Mouse (Mus musculus): ENCODE measurements around the gene Dync1h1. TPM values are rescaled to one million over a fixed set of nuclear protein-coding genes. Genes with fewer than 3 reads are reported as not detected.
A peak's percentile ranks its signal among the peaks of the same experiment; 100 is the strongest.
"Not testable (repeated sequence)": the region's sequence is repeated elsewhere in the genome, so short reads cannot be mapped to it uniquely, and the experiment has no call there.

Gene Dync1h1
- total RNA-seq, 4 experiments from 2014 or later, result 273 to 309 (median 284) TPM

DNA sequence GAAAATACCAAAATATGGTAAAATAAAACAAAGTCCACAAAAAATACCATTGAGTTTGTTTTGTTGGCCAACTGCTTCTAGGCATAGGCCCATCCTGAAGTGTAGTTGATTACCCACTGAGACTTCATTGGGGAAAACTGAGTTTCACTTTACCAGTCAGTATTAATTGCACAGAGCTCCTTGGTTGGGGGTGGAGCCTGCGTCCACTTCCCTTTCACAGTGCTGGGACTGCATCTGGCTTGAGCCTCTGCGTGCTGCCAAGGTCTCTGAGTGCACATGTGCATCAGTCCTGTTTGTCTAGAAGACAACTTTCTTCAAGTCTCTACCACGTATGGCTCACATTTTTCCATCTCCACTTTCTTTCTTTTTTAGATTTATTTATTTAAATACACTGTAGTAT is 4.9 kb downstream of the Dync1h1 start:
- DNase-seq (ENCODE audit: low spot score in 2 of 2), result no peak

DNA sequence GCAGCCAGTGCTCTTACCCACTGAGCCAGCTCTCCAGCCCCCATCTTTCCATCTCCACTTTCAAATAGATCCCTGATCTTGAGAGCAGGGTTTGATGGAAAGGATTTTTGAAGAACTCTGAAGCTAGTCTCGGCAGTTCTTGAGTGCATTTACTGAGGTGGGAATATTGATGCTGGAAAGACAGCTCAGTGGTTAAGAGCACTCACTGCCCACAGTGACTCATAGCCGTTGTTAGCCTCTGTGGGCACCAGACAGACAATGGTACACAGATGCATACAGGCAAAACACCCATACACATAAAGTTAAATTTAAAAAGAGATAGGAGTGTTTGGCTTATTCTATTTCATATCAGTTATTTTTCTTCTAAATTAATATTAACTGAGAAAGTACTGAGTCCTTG is 5.4 kb downstream of the Dync1h1 start:
- no peak for DNase-seq (ENCODE audit: low spot score in 2 of 2)

DNA sequence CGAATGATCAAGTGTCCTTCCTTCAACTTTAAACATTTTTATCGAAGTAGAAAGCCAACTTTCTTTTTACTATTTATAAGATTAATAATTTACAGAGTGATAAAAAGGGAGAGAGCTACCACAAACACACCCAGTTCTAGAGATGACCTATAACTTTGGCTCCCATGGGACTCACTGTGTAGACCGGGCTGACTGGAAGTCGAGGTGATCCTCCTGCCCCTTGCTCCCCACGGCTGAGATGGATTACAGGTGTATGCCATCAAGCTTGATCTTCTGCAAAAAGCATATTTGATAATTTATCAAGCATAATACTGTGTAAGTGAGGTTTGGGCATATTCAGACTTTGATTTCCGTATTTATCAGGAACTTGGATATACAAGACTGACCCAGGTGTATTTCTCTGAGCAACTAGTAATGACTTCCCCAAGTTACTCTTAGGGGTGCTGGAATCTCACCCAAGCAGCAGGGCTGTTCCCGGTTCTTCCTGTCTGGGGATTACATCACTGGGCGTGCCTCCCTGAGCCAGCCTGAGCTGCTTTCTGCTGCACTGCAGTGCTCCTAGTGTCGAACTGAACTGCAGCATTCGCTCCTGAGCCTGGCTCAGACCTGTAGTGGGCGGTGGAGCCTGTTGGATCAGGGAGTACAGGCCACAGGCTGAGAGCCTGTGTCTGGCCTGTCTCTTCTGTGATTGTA is 7.4 kb downstream of the Dync1h1 start:
- DNase-seq (ENCODE audit: low spot score in 2 of 2), result peak; percentile 44

DNA sequence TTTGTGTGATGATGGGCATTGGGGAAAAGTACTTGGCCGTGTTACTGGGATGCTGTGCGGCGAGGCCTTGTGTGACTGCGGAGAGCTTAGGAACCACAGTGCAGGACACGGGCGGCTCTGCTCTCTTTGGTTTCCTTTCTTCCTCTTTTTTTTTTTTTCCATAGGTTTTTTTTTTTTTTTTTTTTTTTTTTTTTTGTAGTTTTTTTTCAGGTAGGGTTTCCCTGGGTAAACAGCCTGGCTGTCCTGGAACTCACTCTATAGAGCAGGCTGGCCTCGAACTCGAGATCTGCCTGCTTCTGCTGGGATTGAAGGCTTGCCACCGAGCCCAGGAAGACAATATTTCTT is 7.9 kb downstream of the Dync1h1 start:
- DNase-seq (ENCODE audit: low spot score in 2 of 2), result no peak

DNA sequence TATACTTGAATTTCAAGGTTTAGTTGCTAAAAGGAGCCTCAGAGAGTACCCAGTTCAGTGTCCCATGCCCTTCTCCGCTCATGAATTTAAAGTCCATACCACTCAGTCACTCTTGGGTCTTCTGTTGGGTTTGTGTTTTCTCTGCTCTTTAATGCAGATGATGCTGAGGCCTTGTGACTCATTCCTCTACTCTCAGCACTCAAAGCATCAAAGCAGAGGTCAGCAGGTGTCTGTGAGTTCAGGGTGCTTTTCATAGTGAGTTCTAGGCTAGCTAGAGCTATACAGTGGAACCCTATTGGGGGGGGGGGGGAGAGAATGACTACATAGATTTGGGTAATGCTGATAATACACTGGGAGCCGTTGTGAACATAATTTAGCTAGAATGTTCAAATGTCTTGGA is 9.5 kb downstream of the Dync1h1 start:
- DNase-seq (ENCODE audit: low spot score in 2 of 2), result no peak

DNA sequence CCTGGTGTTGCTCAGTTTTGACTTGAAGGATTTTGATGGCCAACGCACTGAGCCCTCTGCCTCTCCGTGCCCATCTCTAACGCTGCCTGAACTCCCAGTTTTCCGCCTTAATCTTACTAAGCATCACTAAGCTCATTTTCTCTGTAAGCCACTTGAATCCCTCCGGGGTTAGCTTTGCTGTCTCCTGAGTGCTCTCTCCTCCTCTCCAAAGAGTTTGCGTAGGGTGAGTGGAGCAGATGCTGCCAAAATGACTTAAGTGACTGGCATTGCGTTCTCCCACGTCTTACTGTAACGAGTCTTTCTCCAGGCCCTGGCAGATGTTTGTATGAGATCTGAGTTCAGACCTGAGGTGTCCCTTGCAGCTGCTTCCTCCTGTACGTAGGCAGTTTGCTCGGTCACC is 28.8 kb downstream of the Dync1h1 start:
- DNase-seq (ENCODE audit: low spot score in 2 of 2), result no peak

DNA sequence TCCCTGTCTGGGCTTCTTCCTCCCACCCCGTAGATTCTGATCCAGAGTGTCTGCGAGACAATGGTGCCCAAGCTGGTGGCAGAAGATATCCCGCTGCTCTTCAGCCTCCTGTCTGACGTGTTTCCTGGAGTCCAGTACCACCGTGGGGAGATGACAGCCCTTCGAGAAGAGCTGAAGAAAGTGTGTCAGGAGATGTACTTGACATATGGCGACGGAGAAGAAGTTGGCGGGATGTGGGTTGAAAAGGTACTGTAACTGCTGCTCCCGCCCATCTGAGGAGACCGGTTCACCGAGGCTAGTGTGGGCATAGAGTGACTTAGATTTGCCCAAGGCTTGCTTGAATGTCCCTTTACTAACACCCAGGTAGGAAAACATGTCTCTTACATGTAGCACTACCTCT is 35.0 kb downstream of the Dync1h1 start:
- no peak for DNase-seq (ENCODE audit: low spot score in 2 of 2)

DNA sequence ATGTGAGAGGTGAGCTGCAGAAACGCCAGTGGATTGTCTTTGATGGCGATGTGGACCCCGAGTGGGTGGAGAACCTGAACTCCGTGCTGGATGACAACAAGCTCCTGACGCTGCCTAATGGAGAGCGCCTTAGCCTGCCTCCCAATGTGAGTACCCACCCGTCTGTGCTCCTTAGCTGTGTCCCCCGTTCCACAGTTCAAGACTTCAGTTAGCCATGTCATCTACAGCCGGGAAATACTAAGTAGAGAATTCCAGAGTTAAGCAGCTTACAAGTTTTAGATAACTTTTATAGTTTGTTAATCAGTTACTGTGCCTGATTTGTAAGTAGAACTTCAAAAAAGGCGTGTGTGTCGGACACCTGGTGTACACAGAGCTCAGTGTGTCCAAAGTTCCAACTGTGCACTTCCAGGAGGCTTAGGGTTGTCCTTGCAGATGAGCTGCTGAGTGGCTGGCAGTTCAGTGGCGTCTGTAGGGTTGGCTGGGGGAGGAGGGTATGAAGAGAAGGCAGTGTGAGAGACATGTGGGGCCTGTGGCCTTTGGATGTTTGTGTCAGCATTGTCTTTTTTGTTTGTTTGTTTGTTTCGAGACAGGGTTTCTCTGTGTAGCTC is 36.4 kb downstream of the Dync1h1 start:
- DNase-seq (ENCODE audit: low spot score in 2 of 2), result no peak

DNA sequence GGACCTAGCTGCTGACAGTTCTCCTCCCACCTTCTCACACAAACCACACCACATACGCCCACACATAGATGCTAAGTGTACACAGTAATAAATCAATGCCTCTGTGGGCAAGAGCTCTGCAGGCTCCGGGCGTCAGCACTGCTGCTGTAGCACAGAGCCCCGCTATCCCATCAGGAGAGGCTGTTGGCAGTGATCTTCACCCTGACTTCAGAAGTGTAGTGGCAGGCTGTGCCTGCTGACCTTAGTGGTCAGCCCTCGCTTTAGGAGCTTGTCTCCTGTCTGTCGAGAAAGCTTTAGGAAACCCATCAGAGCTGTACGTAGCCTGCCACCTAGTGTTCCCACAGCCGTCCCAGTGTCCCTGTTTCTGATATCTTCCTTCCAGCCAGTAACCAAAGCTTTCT is 49.0 kb downstream of the Dync1h1 start:
- peak in 1 of 2 experiments; percentile 38 for DNase-seq (ENCODE audit: low spot score in 2 of 2)

DNA sequence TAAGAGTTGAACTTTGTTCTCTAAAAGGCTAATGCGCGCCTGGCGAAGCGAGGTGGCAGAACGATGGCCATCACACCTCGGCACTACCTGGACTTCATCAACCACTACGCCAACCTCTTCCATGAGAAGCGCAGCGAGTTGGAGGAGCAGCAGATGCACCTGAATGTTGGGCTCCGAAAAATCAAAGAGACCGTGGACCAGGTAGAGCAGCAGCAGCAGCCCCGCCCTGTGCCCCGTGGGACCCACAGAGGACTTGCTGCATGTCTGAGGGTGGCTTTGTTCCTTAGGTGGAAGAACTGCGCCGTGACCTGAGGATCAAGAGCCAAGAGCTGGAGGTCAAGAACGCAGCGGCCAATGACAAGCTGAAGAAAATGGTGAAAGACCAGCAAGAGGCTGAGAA is 50.2 kb downstream of the Dync1h1 start:
- no peak for DNase-seq (ENCODE audit: low spot score in 2 of 2)

DNA sequence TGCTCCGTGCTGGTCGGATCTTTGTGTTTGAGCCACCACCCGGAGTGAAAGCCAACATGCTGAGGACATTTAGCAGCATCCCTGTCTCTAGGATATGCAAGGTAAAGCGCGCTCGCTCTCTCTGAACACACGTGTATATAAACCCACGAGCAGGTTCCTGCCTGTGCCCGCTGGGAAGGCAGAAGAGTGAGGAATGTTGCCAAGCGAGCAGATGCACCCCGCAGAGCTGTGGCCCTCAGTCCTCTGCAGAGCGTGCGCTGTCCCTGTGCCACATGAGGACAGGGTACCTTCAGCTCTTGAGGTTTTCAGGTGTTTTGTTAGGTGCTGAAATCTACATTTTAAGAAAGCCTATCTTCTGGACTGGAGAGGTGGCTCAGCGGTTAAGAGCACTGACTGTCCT is 60.5 kb downstream of the Dync1h1 start:
- no peak for DNase-seq (ENCODE audit: low spot score in 2 of 2)

DNA sequence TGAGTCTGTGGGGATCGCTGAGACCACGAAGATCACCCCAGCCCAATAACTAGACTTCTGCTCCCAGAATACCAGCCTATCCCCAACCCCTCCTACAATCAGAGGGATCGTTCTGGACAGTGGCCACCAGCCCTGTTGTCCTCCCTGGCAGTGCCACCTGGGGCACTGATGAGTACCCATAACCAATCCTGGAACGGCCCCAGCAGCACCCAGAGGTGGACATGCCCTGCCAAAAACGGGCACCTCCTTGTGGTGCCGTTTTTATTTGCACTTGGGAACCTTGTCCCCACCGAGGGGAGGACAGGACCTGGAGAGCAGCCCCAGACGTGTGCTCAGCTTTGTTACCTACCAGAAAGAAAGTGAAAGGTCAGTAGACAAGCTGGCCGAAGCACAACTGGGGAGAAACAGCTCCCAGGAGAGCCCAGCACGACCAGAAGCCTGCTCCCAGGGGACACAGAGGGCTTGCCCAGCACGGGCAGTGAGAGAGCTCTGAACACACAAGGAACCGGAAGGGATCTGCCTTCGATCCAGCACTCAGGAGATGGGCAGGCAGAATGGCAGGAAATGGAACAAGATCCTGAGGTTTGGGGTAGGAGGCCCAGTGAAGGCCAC is 66.3 kb downstream of the Dync1h1 start:
- no peak for DNase-seq (ENCODE audit: low spot score in 2 of 2)

DNA sequence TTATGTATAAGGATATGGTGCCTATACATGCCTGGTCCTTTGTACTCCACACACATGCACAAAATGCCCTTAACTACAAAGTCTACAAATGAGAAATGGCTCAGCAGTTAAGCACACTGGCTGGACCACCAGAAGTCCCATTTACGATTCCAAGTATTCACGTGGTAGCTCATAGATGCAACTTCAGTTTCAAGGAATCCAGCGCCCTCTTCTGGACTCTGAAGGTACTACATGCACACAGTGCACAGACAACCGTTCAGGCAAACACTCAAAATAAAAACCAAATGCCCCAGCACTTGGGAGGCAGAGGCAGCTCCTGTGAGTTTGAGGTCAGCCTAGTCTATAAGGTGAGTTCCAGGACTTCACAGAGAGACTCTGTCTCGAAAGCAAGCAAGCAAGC is 73.0 kb downstream of the Dync1h1 start:
- no peak for DNase-seq (ENCODE audit: low spot score in 2 of 2)

DNA sequence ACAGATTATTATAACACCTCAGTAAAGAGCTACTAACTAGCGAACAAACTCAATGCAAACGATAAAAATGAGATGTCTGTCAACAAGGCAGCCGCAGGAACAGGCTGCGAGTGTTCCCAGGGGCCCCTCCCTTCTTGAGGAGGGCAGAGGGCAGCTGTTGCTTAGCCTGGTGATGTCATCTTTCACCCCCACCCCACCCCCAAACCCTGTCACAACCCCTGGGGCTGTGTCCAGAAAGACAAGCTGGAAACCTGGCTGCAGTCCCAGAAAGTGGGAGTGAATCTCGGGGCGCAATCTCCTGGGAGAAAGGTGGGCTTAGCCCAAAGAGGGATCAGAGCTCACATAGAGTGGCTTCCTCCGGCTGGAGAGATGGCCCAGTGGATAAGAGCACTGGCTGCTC is 79.9 kb downstream of the Dync1h1 start:
- no peak for DNase-seq (ENCODE audit: low spot score in 2 of 2)

DNA sequence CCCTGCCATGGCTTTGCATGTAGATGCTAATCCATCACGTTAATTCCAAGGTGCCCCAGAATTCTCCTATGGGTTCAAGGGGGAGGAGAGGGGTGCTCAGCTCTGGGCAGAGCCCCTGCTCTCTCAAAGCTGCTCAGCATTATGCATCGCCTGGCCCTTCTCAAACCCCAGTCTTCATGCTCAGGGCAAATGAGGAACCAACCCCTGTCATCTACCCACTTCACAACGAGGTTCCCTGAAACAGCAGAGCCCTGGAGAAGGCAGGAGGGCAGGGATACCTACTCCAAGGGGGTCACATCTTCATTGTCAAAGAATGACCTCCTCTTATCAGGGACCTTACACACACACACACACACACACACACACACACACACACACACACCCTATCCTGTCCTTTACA is 80.6 kb downstream of the Dync1h1 start:
- DNase-seq (ENCODE audit: low spot score in 2 of 2), result no peak

DNA sequence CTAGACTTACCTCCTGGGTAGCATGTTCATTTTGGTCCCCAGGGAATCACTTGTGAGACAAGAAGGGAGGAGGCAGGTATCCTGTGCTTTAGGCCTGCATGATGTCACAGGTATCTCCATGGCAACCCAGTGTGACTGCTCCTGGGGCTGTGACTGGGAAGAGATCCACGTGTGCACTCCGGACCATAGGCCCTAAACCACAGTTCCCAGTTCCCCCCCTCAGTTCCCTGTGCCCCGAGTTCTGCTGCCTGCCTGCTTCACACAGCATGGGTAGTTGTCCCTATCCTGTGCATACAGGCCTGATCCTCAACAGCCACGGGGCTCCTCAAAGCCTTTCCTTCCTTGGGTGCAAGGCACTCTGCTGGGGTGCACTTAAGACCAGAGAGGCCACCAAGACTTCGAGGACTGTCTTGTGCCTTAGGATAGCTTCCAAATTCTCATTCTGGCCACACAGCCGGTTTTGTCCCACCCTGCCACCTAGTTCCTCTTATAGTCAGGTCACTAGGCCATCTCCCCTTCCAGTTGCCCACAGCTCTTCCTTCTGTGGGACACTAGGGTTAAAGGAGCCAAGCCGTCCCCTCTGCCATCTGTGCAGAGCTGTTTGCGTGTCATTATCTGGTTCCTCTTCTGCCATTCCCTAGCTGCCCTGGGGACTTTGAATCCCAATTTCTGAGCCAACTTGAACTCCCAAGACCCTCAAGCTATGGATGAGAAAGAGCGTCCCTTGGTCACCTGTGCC is 81.5 kb downstream of the Dync1h1 start, which contains the start of gene 1700001K19Rik:
TSS of gene 1700001K19Rik (minus strand) at position 59 of the 739 bp plus-strand sequence.
- no peak for DNase-seq (ENCODE audit: low spot score in 2 of 2)

DNA sequence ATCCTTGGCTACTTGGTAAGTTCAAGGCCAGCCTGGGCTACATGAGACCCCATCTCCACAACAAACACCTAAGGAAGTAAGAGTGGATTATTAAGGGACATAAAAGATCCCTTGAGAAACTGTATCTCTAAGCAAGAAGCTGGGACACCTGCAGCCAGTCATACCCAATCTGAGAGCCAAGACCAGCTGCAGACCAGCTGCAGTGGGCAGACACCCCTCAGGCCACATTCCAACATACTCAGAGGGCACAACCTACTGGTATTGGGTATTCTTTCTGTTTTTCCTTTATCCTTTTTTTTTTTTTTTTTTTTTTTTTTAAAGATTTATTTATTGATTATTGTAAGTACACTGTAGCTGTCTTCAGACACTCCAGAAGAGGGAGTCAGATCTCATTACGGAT is 82.3 kb downstream of the Dync1h1 start:
- DNase-seq (ENCODE audit: low spot score in 2 of 2), result no peak

DNA sequence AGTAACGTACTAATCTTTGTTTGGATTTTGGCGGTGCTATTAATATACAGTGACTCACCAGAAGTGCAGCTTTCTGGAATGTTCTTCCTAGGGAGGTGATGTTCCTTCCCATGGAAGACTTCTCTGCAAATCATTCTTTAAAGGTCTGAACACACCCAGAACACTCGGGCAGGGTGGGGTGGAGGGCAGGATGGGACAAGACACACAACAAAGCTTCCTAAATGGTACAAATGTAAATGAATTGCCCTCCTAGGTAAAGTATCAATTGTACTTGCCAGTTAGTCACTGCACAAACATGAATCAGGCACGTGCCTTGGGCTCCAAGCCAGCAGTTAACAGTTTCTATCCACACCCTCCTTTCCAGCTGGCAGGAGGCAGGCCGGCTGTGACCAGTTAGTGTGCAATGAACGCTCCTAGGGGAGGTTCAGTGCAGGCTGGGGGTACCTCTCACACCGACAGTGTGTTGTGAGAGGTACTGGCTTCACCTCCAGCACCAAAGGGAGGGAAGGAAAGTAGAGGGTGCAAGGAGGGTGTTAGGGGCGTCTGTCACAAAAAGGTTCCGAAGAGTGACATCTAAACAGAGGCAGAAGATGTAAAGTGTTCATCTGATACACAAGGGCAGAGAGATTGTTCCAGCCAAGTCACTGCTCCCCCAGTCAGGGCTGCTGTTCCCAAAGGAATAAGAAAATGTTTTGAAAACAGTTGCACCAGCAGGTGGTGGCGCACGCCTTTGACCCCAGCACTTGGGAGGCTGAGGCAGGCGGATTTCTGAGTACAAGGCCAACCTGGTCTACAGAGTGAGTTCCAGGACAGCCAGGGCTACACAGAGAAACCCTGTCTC is 86.9 kb downstream of the Dync1h1 start:
- DNase-seq (ENCODE audit: low spot score in 2 of 2), result peak in 1 of 2 experiments; percentile 49

DNA sequence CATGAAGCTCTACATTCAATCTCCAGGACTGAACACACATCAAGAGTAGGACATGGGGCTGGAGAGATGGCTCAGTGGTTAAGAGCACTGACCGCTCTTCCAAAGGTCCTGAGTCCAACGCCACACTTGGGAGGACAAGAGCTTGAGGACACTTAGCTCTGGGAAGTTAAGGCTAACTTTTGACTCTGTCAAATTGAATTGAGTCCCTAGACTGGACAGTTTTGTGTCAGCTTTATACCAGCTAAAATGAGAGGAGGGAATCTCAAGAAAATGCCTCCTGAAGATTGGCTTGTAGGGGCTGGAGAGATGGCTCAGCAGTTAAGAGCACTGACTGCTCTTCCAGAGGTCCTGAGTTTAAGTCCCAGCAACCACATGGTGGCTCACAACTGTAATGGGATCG is 87.7 kb downstream of the Dync1h1 start:
- DNase-seq (ENCODE audit: low spot score in 2 of 2), result not testable (repeated sequence)

DNA sequence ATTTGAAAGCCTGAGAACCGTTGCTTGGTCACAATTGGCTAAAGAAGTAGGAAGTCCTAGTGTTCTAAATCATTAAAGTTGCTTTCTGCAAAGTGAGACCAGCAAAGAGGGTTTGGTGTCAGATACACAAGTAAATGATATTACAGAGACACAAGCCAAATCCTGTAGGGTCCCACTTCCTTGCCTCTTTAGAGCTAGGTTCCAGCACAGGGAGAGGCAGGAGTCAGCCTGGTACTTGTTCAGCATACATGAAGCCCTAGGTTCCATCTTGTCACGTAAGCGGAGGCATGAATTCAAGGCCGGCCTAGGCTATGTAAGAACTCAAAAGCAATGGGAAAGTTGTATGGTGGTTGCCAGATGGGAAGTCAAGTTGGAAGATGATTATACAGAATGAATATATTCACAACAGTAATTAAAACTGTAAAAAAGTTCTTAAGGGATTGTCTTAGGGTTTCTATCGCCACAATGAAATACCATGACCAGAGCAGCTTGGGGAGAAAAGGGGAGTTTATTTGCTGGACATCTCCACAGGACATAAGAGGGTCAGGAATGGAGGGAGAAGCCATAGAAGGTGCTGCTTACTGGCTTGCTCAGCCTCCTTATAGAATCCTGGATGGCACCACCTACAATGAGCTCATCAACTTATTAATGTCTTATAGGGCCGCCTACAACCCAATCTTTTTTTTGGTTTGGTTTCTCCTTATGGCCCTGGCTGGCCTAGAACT is 88.8 kb downstream of the Dync1h1 start:
- DNase-seq (ENCODE audit: low spot score in 2 of 2), result no peak

DNA sequence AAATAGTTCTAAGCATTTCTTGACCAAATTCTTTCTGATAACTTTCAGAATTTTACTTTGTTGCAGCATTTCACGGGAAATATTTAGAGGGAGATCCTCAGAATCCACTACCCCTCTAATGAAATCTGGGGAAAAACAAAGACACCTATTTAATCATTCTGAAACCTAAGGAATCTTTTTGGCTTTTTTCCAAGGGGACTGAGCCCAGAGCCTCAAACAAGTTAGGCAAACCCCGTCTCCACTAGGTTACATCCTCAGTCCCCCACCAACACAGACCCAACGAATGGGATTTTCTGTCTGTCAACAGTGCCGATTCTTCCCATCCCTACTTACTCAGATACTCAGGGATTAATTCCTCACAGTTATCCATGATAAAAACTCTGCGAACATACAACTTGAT is 92.1 kb downstream of the Dync1h1 start:
- DNase-seq (ENCODE audit: low spot score in 2 of 2), result not testable (repeated sequence)

Measured in layer of hippocampus, adult 8-10 months (tissue).